Mouse (Mus musculus) limb, embryonic 14.5 days (tissue): Measurements from ENCODE around the gene Trak2. TPM values are rescaled to one million over a fixed set of nuclear protein-coding genes. Genes with fewer than 3 reads are reported as not detected.
"Not testable (repeated sequence)": the region's sequence is repeated elsewhere in the genome, so short reads cannot be mapped to it uniquely, and the experiment has no call there.

Source experiments
- ATAC-seq: fragments of 200-750 bp; cut with Nextera tagmentation; 2 replicates; pipeline ENCODE4 v1.8.0; 2017; ENCODE audit warnings: low read depth, moderate number of reproducible peaks, moderate TSS enrichment; ENCODE audit not compliant: low FRiP score
- DNase-seq: peaks from one replicate; pipeline ENCODE4 v3.0.0-alpha.2; 2015; ENCODE audit warnings: low spot score
- H3K27ac ChIP-seq: fragments of 300-500 bp; sonication (generic); replicated peaks from 2 replicates; pipeline ENCODE4 v1.5.1; 2014; ENCODE audit warnings: low read depth, mild to moderate bottlenecking, low read length, moderate library complexity, mixed read lengths
- H3K27me3 ChIP-seq: fragments of 300-500 bp; sonication (generic); 2 replicates; pipeline ENCODE4 v1.6.1; 2014; ENCODE audit warnings: low read length, mixed read lengths; ENCODE audit not compliant: control insufficient read depth, insufficient read depth
- H3K36me3 ChIP-seq: fragments of 300-500 bp; sonication (generic); 2 replicates; pipeline ENCODE4 v1.6.1; 2014; ENCODE audit warnings: mild to moderate bottlenecking, low read length, moderate library complexity, mixed read lengths; ENCODE audit not compliant: control insufficient read depth, insufficient read depth
- H3K4me1 ChIP-seq: fragments of 300-500 bp; sonication (generic); 2 replicates; pipeline ENCODE4 v1.6.1; 2014; ENCODE audit warnings: antibody characterized with exemption, low read length, mixed read lengths; ENCODE audit not compliant: control insufficient read depth, insufficient read depth
- H3K4me2 ChIP-seq: fragments of 300-500 bp; sonication (generic); replicated peaks from 2 replicates; pipeline ENCODE4 v1.6.1; 2014; ENCODE audit warnings: low read depth, mild to moderate bottlenecking, low read length, moderate library complexity; ENCODE audit not compliant: severe bottlenecking
- H3K4me3 ChIP-seq: fragments of 300-500 bp; sonication (generic); replicated peaks from 2 replicates; pipeline ENCODE4 v1.5.1; 2014; ENCODE audit warnings: low read length
- H3K9ac ChIP-seq: fragments of 300-500 bp; sonication (generic); 2 replicates; pipeline ENCODE4 v1.6.1; 2014; ENCODE audit warnings: mild to moderate bottlenecking, low read depth, low read length, moderate library complexity; ENCODE audit not compliant: severe bottlenecking
- H3K9me3 ChIP-seq: fragments of 300-500 bp; sonication (generic); 2 replicates; pipeline ENCODE4 v1.6.1; 2016; ENCODE audit warnings: low read length; ENCODE audit not compliant: control insufficient read depth
- WGBS: fragments of 180-500 bp; shearing (Covaris S2); extraction: QIAGEN DNeasy Blood & Tissue Kit; methylation state at CpG from one replicate; pipeline ENCODE4 v1.1.7; 2014; 5-methylcytosine and 5-hydroxymethylcytosine counted together
- polyA plus RNA-seq, 2 experiments: library from polyadenylated mRNA; depleted of rRNA in 1 of 2; stranded (reverse) in 1 of 2; unstranded in 1 of 2; fragments of >200 nt; fragmentation: Nextera tagmentation in 1 of 2; extraction: Ambion mirVana in 1 of 2; gene quantifications; 2 replicates each; pipeline versions ENCODE4 v1.2.1 to v1.2.3; 2012 to 2014

The Trak2 gene
- polyA plus RNA-seq, 2 experiments, result 11.9 to 15.8 TPM

DNA sequence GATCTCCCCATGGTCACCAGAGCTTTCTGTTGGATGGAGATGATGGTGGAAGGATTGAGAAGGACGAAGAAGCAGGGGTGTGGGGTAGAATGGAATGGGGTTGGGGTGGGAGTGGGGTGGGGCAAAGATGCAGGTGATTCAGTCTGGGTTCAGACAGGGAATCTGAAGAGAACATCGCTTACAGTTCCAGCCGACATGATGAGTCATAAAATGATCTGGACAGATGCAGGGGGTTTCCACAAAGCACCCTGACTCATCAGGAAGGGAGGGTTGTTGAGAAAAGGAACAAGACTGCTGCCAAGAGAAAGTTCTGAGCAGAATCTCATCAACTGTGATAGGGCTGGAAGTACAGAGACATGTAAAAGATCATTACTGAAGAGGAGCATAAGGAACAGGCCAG, 116.4 kb downstream of the Trak2 start:
- not testable (repeated sequence) for H3K36me3 ChIP-seq, H3K27me3 ChIP-seq, H3K9ac ChIP-seq, H3K4me1 ChIP-seq, H3K9me3 ChIP-seq, H3K27ac ChIP-seq, DNase-seq, ATAC-seq, H3K4me3 ChIP-seq, H3K4me2 ChIP-seq
- WGBS, result 77% methylated on average over 3 of the region's 3 CpGs

Other genes starting within 250 kb of the Trak2 start
- 9.1 and 14.8 TPM in 2 replicates for gene Casp8, start 178.1 kb downstream of the Trak2 start, polyA plus RNA-seq (2012; rRNA removed)
- gene Casp8, start 178.1 kb downstream of the Trak2 start, polyA plus RNA-seq (2014; fragmentation: Nextera tagmentation; extraction: Ambion mirVana), result 25.3 and 27.3 TPM in 2 replicates
- gene Stradb, start 92 bp upstream of the Trak2 start, polyA plus RNA-seq (2012; rRNA removed), result 15.9 and 18.6 TPM in 2 replicates
- gene Stradb, start 92 bp upstream of the Trak2 start, polyA plus RNA-seq (2014; fragmentation: Nextera tagmentation; extraction: Ambion mirVana), result 21.6 and 22.3 TPM in 2 replicates
- gene C2cd6, start 121.5 kb upstream of the Trak2 start, polyA plus RNA-seq (2012; rRNA removed), result not detected in 2 replicates
- not detected in 2 replicates for gene C2cd6, start 121.5 kb upstream of the Trak2 start, polyA plus RNA-seq (2014; fragmentation: Nextera tagmentation; extraction: Ambion mirVana)
- 24.4 and 26.0 TPM in 2 replicates for gene Tmem237, start 147.0 kb upstream of the Trak2 start, polyA plus RNA-seq (2012; rRNA removed)
- 33.3 and 36.8 TPM in 2 replicates for gene Tmem237, start 147.0 kb upstream of the Trak2 start, polyA plus RNA-seq (2014; fragmentation: Nextera tagmentation; extraction: Ambion mirVana)
- 1.00 and 1.0 TPM in 2 replicates for gene Mpp4, start 190.0 kb upstream of the Trak2 start, polyA plus RNA-seq (2012; rRNA removed)
- 0.32 and 0.40 TPM in 2 replicates for gene Mpp4, start 190.0 kb upstream of the Trak2 start, polyA plus RNA-seq (2014; fragmentation: Nextera tagmentation; extraction: Ambion mirVana)